Mouse (Mus musculus) urinary bladder, adult 18-20 months (tissue): ENCODE results near the gene Etl4.
A peak's percentile ranks its signal among the peaks of the same experiment; 100 is the strongest.
"Not testable (repeated sequence)": the region's sequence is repeated elsewhere in the genome, so short reads cannot be mapped to it uniquely, and the experiment has no call there.

Source experiments
- DNase-seq, 2 experiments: peaks; one replicate each; pipeline ENCODE4 v3.0.0; 2022; ENCODE audit warnings: low spot score in 2 of 2, mixed read lengths in 2 of 2

The Etl4 gene

GRCm38 (mm10) chr2:20167566-20167965 lies 258.0 kb downstream of the Etl4 start:
- DNase-seq: no peak

- no peak for DNase-seq
Measured at GRCm38 (mm10) chr2:20168156-20168555, 258.6 kb downstream of the Etl4 start.

GRCm38 (mm10) chr2:20176456-20177184 lies 267.0 kb downstream of the Etl4 start:
- not testable (repeated sequence) for DNase-seq

GRCm38 (mm10) chr2:20177236-20177635 lies 267.7 kb downstream of the Etl4 start:
- DNase-seq: not testable (repeated sequence)

GRCm38 (mm10) chr2:20180561-20180960 lies 271.0 kb downstream of the Etl4 start:
- DNase-seq: not testable (repeated sequence)

- DNase-seq: not testable (repeated sequence)
Measured at GRCm38 (mm10) chr2:20187223-20187622, 277.6 kb downstream of the Etl4 start.

GRCm38 (mm10) chr2:20203011-20203410 lies 293.4 kb downstream of the Etl4 start:
- DNase-seq: no peak

- no peak for DNase-seq
Measured at GRCm38 (mm10) chr2:20206647-20207046, 297.1 kb downstream of the Etl4 start.

- no peak for DNase-seq
Measured at GRCm38 (mm10) chr2:20208683-20209194, 299.2 kb downstream of the Etl4 start.

GRCm38 (mm10) chr2:20209359-20209758 lies 299.8 kb downstream of the Etl4 start:
- DNase-seq: no peak

GRCm38 (mm10) chr2:20216275-20216674 lies 306.7 kb downstream of the Etl4 start:
- no peak for DNase-seq

- no peak for DNase-seq
Measured at GRCm38 (mm10) chr2:20216686-20217437, 307.3 kb downstream of the Etl4 start.

GRCm38 (mm10) chr2:20231371-20231770 lies 321.8 kb downstream of the Etl4 start:
- no peak for DNase-seq

- DNase-seq: no peak
Measured at GRCm38 (mm10) chr2:20248043-20248664, 338.6 kb downstream of the Etl4 start.

GRCm38 (mm10) chr2:20249403-20249802 lies 339.8 kb downstream of the Etl4 start:
- no peak for DNase-seq

- DNase-seq: peak in 1 of 2 experiments; percentile 18
Measured at GRCm38 (mm10) chr2:20276124-20276523, 366.5 kb downstream of the Etl4 start.

- DNase-seq: no peak
Measured at GRCm38 (mm10) chr2:20281903-20282302, 372.3 kb downstream of the Etl4 start.

- no peak for DNase-seq
Measured at GRCm38 (mm10) chr2:20284425-20284824, 374.8 kb downstream of the Etl4 start.

GRCm38 (mm10) chr2:20290982-20291740 lies 381.6 kb downstream of the Etl4 start:
- no peak for DNase-seq

- DNase-seq: no peak
Measured at GRCm38 (mm10) chr2:20291741-20292110, 382.1 kb downstream of the Etl4 start.

GRCm38 (mm10) chr2:20293336-20293735 lies 383.8 kb downstream of the Etl4 start:
- DNase-seq: no peak

- DNase-seq: no peak
Measured at GRCm38 (mm10) chr2:20294596-20294995, 385.0 kb downstream of the Etl4 start.
